Mouse (Mus musculus) retina, embryonic 14.5 days (tissue): ENCODE results near the gene Tmem54.

ENCODE experiments used
- DNase-seq: peaks from one replicate; pipeline ENCODE4 v3.0.0-alpha.2; 2015; ENCODE audit warnings: low spot score

The Tmem54 gene

DNA sequence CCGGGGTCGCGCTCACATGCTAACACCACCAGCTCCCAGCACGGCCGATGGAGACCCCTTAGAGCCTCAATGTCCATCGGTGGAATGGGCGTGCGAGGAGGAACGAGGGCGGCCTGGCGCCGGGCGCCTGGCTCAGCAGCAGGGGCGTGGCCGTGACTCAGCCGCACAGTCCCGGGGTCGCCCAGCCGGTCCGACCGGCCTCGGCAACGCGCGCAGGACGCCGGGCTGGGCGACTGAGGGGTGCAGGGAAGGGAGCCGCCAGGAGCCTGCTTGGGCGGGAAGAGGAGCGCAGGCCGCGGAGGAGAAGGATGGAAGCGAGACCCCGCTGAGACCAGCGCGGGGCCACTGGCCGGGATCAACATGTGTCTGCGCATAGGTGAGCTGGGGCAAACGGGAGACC, at the start of gene Tmem54:
Gene Tmem54 (plus strand): TSS at position 193 of the 400 bp plus-strand sequence.
- DNase-seq: no peak

DNA sequence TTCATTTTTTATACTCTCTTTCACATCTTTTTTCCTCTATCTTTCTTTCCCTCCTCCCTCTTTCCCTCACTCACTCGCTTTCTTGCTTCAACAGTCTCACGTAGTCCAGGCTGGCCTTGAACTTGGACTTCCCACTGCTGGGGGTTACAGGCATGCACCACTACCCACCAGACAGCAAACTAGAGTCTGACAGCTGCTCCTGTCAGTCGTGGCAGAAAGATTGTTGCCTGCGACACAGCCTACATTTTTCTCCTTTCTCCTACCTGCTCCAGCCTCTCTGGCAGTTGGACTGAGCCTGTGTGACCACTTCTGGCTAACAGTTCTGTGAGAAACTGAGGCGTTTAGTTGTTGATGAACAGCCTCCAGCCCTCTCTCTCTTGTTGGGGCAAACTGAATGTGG, 49.8 kb upstream of the Tmem54 start:
- no peak for DNase-seq

DNA sequence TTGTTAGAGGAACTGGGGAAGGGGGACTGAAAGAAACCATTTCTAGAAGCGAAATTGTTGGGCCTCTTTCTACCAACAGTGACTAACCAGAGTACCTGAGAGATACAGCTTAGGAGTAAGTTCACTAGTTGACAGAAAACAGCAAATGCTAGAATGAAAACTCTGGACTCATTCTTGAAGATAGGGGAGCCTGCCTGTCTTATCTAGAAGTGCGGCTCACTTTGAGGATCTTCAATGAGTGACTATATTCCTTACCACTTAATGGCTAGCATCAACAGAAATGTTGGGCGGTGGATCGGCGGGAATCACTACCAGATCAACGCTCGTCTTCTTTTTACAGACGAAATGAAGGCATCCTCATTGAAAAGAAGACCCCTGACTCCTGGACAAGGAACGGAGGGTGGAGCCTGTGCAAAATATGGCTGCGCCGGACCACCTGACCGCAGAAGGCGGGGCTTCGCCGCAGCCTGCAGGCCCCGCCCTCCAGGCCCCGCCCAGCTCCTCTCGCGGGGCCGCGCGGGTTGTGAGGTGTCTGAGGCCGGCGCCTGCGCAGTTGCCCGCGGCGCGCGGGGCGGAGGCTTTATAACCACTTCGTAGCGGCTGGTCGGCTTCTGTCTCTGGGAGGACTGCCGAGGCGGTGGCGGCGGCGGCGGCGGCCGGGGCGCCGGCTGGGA, 47.7 kb upstream of the Tmem54 start:
- DNase-seq: peak; percentile 99

DNA sequence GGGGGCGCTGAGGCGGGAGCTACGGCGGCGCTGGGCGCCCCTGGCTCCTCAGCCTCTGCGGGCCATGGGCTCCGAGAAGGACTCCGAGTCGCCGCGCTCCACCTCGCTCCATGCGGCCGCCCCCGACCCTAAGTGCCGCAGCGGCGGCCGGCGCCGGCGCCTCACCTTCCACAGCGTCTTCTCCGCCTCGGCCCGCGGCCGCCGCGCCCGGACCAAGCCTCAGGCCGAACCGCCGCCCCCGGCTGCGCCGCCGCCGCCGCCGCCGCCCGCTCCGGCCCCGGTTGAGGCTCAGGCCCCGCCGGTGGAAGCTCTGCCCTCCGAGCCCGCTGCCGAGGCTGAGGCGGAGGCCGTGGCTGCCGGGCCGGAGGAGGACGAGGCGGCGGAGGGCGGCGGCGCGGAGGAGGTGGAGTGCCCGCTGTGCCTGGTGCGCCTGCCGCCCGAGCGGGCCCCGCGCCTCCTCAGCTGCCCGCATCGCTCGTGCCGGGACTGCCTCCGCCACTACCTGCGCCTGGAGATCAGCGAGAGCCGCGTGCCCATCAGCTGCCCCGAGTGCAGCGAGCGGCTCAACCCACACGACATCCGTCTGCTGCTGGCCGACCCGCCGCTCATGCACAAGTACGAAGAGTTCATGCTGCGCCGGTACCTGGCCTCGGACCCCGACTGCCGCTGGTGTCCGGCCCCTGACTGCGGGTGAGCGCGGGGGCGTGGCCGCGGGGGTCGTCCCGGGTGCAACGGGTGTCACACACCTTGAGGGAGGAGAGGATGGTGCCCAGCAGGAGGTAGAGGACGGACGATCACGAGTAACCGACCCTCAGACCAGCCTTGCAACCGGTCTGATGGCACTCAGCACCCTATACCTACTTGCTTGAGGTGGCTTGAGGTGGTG, 46.9 kb upstream of the Tmem54 start, which contains the start of gene Rnf19b:
Gene Rnf19b (plus strand): TSS at position 65 of the 886 bp plus-strand sequence.
- DNase-seq: peak; percentile 47

DNA sequence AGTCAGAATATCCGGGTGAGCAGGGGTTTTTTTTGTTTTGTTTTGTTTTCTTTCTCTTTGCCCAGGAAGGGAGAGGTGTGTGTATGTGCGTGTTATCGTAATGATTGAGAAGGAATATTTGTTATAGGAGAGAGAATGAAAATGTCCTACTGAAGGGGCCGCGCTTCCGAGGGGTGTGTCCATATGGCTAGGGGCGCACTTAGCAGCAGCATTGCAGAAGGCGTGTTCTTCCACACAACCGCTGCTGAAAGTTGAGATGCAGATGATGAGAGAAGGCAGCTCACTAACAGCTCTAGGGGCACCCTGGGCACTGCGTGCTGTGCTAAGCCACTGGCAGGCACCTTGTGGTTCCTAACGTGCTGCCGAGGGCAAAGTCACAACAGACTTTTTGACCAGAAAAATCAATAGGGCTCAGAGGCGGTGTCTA, 46.2 kb upstream of the Tmem54 start:
- peak; percentile 51 for DNase-seq

DNA sequence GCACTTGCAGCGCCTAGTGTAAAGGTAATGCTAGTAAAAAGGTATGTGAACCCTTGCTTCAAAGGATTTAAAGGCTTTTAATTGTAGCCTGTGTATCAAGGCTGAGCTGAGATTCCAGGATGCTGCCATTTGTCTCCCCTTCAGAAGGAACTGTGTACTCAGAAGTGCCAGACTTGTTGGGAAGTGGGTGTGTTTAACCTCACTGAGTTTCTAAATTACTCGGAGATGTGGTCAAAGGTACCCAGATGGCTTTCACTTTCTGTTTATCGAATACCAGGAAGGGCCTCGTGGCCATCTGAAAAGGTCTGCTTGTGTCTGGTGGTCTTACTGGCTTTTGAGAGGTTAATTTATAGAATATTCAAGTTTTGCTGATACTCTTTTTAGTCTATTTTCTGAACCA, 45.4 kb upstream of the Tmem54 start:
- no peak for DNase-seq

DNA sequence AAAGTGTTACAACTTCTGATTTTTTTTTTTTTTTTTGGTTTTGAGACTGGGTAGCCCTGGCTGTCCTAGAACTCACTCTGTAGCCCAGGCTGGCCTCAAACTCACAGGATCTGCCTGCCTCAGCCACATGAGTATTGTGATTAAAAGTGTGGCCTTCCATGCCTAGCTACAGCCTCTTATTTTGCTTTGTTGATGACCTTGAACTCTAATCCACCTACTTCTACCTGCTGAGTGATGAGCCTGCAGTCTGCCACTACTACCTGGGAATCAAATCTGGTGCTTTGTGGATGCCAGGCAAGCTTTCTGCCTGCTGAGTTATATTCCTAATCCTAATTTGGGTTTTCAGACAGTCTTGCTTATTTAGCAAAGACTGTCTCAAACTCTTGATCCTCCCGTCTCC, 43.9 kb upstream of the Tmem54 start:
- DNase-seq: no peak

DNA sequence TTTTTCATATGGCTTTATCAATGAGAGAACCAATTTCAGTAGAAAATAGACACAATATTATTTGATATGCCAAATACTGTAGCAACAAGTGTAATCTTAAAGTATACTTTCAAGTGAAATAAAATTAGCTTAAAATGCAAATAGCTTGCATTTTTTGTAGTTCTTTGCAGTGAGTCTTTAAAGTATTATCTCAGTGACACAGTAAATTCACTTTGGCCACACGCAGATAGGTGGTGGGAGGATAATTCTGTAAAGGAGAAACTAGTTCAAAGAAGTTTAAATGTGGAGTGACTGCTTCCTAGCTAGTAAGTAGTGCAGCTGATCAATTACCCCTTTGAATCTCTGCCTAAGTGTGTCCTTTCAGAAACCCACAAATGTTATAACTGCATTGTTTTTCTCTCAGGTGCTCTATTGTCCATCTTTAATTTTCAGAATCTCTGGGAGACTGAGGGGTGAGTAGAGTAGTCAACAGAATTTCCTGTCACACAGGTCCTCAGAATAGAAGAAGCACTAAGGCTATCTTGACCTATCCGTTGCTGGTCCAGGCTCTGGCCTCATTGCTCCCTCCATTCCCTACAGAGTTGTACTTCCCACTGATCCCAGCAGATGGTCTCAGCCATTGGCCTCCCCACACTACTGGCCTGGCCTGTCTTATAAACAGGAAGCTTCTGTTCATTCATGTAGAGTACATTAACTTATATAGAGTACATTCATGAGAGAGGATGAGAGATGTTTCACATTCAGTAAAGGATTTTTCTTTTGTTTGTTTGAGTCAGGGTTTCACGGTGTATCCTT, 42.9 kb upstream of the Tmem54 start:
- no peak for DNase-seq

DNA sequence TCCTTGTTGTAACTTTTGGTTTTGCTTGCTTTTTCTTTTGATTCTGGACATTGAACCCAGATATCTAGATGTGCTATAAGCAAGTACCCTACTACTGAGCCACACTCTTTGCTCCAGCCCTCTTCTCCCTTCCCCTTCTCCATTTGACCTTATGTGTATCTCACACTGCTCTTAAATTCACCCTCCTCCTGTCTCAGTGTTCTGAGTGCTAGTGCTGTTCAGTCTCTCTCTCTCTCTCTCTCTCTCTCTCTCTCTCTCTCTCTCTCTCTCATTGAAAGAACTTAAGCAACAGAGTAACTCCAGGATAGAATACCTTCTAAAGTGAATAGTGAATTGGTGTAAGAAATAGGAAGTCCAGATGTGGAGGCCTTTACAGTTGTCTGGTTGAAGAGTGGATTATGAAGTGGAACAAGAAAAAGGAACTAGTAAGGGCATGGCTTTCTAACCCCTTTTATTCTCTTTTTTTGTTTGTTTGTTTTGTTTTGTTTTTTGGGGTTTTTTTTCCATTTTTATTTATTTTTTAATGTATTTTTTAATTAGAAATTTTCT, 39.6 kb upstream of the Tmem54 start:
- no peak for DNase-seq

DNA sequence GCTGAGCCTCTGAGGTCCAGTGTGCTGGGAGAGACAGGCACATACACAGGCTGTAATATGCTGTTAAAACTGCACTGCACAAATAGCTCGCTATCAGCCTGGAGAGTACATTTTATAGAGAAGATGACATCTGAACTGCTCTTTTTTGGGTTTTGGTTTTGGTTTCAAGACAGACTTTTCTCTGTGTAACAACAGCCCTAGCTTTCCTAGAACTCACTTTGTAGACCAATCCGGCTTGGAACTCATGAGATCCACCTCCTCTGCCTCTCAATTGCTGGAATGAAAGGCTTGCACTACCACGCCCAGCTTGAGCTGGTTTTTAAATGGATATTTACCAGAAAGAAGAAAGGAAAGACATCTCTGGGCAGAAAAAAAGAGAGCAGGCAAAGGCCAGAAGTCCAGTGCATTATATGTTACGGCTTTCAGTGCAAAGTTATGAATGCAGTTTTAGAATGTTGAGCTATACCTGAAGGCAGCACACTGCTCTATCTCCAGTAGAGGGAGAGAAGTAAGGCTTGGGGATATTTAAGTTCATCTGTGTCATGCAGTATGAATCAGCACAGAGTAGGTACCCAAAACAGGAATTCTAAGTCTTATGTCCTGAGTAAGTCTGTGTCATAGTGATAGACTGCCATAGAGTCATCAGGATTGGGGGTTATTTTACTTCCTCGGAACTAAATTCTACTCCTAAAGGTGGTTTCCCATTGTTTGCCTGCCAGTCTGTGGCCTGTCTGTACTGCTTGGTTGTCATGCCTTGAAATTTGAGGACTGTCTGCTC, 37.5 kb upstream of the Tmem54 start:
- no peak for DNase-seq

DNA sequence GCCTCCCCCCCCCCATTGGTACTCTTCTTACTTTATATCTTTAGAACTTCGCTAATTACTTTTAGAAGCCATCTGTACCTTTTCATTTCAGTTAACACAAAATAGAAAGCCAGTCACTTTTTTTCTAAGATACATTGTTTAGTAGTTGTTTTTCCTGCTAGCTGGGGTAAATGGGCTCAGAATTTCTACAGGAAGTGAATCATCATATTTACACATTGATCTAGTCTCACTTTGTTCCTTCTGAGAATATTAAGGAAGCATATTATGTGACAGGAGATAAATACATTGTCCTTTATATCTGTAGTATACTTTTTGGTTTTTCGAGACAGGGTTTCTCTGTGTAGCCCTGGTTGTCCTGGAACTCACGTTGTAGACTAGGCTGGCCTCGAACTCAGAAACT, 36.5 kb upstream of the Tmem54 start:
- no peak for DNase-seq

DNA sequence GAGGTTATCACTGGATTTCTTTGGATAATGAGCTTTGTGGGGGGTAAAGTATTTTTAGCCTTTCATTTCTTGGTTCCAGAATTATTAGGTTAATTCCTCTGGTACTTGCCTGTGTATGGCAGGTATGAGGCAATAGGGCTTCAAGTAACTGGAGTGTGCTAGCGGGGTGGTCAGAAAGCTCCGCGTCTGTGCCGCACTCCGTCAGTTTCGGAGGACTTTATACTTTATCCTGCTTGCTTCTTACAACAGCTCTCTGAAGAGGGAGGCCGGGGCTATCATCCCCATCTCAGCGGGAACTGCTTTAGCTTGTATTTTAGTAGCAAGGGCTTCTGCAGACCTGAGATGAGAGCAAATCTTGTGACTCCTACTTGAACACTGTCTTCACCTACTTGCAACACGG, 26.2 kb upstream of the Tmem54 start:
- no peak for DNase-seq

DNA sequence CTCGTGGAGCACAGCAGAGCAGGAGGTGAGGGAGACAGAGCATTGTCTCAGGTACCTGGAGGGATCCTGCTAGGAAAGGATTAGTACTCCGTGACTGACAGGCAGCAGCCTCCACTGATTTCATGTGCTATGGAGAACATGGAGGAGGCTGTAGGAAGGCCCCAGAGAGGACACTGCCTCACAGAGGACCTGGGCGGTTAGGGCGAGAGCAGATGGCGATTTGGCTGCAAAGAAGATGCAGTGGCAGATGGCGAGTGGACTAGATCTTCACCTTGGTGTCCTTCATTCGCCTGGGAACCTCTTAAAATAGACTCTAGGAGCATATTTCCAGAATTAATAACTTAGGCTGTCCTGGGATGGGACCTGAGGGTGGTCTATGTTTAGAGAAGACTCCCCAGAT, 24.3 kb upstream of the Tmem54 start:
- no peak for DNase-seq

DNA sequence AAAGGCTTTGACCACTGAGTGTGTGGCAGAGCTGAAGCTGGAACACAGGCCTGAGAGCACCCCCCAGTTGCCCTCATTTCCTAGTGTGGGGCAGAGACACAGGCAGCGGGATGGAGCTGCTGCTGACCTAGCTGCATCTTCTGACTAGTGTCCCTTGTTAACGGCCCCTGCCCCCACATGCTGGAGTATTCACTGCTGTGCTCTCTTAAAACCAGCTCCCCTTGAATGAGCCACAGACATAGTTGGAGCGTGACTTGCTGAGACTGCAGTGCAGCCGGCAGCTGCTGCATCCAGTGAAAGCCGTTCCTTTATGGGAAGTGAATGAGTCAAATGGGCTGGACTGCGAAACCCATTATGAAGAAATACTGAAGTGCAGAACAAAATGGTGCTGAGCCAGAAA, 23.8 kb upstream of the Tmem54 start:
- no peak for DNase-seq

DNA sequence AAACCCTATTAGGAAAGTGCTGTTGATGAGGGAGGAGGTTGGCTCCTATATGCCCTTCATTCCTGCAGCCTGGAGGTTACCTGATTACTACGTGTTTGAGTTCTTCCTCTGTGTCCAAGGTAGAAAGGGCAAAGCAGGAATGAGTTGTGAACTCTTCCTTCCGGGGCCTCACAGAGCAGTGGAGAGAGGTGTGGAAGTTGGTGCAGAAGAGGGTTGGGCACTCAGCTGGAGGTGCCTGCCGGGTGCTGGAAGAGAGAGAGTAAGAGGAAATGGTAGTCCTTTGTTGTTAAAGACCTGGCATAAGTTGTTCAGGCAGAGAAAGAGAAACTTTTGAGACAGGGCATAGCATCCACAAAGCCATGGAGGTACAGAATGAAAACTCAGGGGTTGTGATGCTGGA, 23.4 kb upstream of the Tmem54 start:
- no peak for DNase-seq

DNA sequence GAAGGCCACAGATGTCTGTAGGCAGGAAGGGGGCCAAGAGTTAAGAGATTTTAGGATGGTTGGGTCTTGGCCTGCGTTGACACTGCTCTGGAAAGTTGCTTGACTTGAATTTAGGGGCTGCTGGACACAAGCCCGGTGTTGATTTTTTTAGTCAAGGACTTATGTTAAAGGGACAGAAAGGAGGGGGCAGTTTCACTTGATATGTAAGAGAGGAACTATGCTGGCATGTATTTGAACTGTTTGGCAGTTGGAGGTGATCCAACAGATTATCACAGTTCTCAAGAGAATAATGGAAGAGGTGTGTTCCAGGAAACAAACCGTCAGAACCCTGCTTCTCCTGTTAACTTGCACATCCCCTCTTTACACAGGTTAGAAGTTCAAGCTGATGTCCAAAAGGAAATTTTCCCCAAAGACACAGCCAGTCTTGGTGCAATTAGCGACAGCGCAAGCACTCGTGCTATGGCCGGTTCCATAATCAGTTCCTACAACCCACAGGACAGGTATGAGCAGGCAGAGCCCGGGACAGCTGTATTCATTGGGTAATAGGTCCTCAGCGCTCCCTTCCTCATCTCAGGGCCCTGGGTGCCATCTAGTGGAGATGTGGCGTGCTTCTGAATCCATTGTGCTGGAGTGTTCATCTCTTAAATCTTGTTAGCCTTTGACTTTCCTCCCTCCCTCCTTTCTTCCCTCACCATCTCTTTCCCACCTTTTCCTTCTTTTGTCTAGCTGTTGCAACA, 22.8 kb upstream of the Tmem54 start:
- peak; percentile 85 for DNase-seq

DNA sequence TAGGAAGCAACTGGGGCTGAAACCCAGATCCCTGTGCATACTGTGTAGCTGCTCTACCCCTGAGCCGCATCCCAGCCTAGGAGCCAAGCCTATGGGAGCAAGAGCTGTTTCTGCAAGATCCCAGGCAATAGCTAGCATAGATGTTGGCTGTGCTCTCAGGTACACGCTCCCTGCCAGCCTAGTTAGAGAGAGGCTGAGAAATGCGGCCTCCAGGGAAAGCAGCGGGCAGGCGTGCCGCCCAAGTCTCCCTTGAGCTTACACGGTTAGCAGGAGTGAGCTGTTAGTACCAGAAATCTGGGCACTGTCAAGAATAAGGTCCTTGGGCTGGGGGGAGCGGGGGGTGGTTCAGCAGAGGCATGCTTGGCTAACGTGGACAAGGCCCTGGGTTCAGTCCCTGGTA, 20.5 kb upstream of the Tmem54 start:
- DNase-seq: no peak

DNA sequence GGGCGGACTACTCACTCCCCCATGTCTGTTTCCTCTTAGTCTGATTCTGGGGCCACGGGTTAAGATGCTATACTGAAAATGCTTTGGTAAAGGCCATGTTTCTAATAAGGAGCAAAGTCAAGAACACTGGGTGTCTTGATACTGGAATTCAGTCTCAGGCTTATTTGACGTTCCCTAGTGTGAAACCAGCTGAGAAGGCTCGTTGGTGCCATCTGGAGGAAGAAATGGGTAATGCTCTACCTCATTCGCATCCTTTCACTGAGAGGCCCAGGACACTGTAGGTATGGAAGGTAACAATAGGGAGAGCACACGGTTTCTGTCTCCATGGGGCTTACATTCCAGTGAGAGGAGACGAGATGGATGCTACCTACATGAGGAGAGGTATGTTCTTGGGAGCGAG, 19.3 kb upstream of the Tmem54 start:
- peak; percentile 91 for DNase-seq

DNA sequence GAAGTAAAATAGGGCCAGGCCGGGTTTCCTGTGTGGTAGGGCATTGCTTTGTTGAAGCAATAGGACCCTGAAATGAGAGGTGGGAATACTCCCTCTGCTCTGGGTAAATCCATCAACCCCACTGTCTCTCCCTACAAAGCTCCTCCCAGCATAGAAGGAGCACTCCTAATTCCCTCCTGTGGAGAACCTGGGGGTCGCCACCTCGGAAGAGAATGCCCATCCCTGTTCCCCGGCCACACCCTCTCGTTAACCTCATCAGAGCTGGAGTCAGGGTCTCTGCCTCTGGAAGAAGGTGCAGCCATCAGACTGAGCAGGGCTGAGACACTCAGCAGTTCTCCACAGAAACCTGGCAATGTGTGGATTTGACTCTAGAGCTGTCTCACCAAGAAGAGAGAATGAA, 17.5 kb upstream of the Tmem54 start:
- no peak for DNase-seq

DNA sequence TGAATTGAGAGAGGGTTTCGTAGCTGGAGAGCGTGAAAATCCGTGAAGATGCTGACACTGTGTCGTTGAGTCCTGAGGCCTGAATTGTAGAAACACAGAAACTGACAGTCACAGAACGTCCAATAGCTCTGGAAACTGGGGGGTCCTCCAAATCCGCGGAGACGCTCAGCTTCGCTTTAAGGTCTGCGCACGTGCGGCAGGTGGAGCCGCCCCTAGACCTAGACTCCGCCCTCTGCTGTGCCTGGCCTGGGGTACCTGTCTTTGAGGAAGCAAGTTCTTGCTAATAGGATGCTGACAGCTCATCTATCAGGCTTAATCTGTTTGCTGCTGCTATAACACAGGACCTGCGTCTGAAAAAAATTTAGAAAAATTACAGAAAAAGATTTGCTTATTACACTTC, 10.1 kb upstream of the Tmem54 start:
- DNase-seq: peak; percentile 70

DNA sequence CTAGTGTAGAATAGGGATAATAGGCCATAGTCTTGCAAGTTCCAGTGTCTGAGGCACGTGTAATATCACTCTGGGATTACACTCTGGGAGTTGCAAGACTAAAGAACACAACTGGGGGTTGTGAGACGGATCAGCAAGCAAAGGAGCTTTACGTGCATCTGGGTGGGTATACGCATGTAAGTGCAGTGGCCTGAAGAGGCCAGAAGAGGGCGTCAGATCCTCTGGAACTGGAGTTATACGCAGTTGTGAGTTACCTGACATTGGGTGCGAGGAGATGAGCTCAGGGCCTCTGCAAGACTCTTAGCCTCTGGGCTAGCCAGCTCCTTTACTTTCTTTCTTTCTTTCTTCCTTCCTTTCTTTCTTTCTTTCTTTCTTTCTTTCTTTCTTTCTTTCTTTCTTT, 8.3 kb upstream of the Tmem54 start:
- no peak for DNase-seq
